Mouse (Mus musculus) neural tube, embryonic 13.5 days (tissue): Measurements from ENCODE around the gene Spop. TPM values are rescaled to one million over a fixed set of nuclear protein-coding genes. Genes with fewer than 3 reads are reported as not detected.
A peak's percentile ranks its signal among the peaks of the same experiment; 100 is the strongest.

Source experiments
- ATAC-seq: fragments of 200-750 bp; cut with Nextera tagmentation; 2 replicates; pipeline ENCODE4 v1.8.0; 2017; ENCODE audit warnings: low read depth, mild to moderate bottlenecking, moderate TSS enrichment, moderate library complexity
- H3K27ac ChIP-seq: fragments of 300-500 bp; sonication (generic); replicated peaks from 2 replicates; pipeline ENCODE4 v1.5.1; 2015; ENCODE audit warnings: moderate library complexity, mild to moderate bottlenecking, inconsistent platforms
- H3K27me3 ChIP-seq: fragments of 300-500 bp; sonication (generic); 2 replicates; pipeline ENCODE4 v1.6.1; 2015; ENCODE audit warnings: mild to moderate bottlenecking, inconsistent platforms
- H3K36me3 ChIP-seq: fragments of 300-500 bp; sonication (generic); 2 replicates; pipeline ENCODE4 v1.6.1; 2015; ENCODE audit warnings: mild to moderate bottlenecking, inconsistent platforms
- H3K4me1 ChIP-seq: fragments of 300-500 bp; sonication (generic); replicated peaks from 2 replicates; pipeline ENCODE4 v1.6.1; 2015; ENCODE audit warnings: inconsistent platforms
- H3K4me2 ChIP-seq: fragments of 300-500 bp; sonication (generic); 2 replicates; pipeline ENCODE4 v1.6.1; 2015; ENCODE audit warnings: inconsistent platforms, mild to moderate bottlenecking, moderate library complexity
- H3K4me3 ChIP-seq: fragments of 300-500 bp; sonication (generic); 2 replicates; pipeline ENCODE4 v1.5.1; 2015; ENCODE audit warnings: mild to moderate bottlenecking, inconsistent platforms
- H3K9ac ChIP-seq: fragments of 300-500 bp; sonication (generic); 2 replicates; pipeline ENCODE4 v1.6.1; 2015; ENCODE audit warnings: moderate library complexity, mild to moderate bottlenecking, inconsistent platforms
- H3K9me3 ChIP-seq: fragments of 300-500 bp; sonication (generic); 2 replicates; pipeline ENCODE4 v1.6.1; 2016; ENCODE audit warnings: inconsistent platforms
- WGBS: fragments of 180-500 bp; shearing (Covaris S2); methylation state at CpG from one replicate; pipeline ENCODE4 v1.1.7; 2015; 5-methylcytosine and 5-hydroxymethylcytosine counted together
- polyA plus RNA-seq: library from polyadenylated mRNA; unstranded; fragments of >200 nt; fragmentation: Nextera tagmentation; extraction: Ambion mirVana; gene quantifications from 2 replicates; pipeline ENCODE4 v1.2.1, GENCODE M21; 2015

Spop gene
- polyA plus RNA-seq, 1 experiment from 2014 or later = 201 TPM

DNA sequence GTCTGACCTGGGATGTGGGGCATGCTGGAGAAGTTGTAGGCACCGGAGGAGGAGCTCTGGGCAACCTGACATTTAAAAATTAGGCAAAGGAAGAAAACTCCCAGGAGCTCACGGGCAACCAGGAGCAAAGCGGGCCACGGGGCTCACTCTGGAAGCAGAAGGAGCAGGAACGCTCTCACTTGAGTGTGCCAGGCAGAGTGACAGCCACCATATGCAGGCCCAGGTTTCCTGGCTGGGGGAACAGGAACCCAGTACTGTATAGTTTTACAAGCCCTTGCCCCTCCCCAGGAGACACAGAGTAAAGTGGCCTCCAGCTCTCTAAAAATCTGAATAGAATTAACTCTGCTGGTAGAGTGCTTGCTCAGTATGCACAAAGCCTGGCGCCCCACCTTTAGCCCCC is 103.3 kb downstream of the Spop start:
- ATAC-seq = no peak
- H3K4me3 ChIP-seq = no peak overlapping the region
- no peak overlapping the region for H3K27ac ChIP-seq
- H3K4me2 ChIP-seq = no peak overlapping the region
- H3K36me3 ChIP-seq = no peaks in the 10 kb centered on the region
- 0 out of 2 replicates have a peak overlapping the region, but pooled peaks have one; percentile 44 for H3K9ac ChIP-seq
- H3K9me3 ChIP-seq = no peaks in the 10 kb centered on the region
- 46% methylated on average over 6 of the region's 6 CpGs for WGBS
- peaks cover 40% of the 10 kb centered on the region for H3K27me3 ChIP-seq
- H3K4me1 ChIP-seq = peaks cover 68% of the 10 kb centered on the region

DNA sequence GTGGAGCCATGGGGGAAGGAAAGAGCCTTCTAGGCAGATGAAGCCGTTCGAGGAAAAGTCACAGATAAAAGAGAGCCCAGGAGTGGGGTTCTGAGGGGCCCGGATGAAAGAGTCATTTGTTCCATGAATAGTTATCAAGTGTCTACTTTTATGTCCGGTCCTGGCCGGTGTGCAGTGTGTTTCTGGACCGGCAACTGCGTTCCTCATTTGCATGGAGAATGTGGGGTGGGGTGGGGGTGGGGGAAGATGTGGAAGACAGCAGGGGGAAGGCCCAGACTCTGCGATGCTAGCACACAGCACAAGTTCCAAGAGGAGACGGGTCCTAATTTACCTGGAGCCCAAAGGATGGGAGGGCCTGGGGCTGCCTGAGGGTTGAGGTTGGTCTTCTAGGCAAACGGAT is 105.4 kb downstream of the Spop start:
- Histone ChIP-seq H3K4me2 (no peak overlapping the region), H3K9me3 (no peaks in the 10 kb centered on the region), H3K36me3 (no peaks in the 10 kb centered on the region), H3K9ac (no peak overlapping the region), H3K4me3 (no peak overlapping the region), H3K27ac (no peak overlapping the region), H3K4me1 (peaks cover 56% of the 10 kb centered on the region), H3K27me3 (peaks cover 19% of the 10 kb centered on the region)
- no peak for ATAC-seq
- 38% methylated on average over 10 of the region's 10 CpGs for WGBS

DNA sequence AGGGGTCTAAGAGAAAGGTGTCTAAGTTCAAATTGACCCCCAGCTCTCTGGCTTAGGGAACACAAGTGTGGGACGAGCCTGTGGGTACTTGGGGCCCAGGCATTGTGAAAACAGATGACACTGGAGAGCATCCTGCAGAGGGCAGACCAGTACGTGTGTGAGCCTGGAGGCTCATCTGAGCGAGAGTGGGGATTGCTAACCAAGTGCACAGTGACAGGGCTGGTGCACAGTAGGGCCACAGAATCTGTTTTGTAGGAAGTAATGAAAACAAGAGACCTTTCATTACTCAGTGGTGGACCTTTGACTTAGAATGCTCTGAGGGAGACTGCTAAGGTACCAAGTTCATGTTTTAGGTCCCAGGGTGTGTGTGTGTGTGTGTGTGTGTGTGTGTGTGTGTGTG is 106.1 kb downstream of the Spop start:
- Histone ChIP-seq H3K4me1 (peaks cover 49% of the 10 kb centered on the region), H3K4me2 (no peak overlapping the region), H3K4me3 (no peak overlapping the region), H3K27ac (no peak overlapping the region), H3K9ac (no peak overlapping the region), H3K36me3 (no peaks in the 10 kb centered on the region), H3K9me3 (no peaks in the 10 kb centered on the region), H3K27me3 (peaks cover 12% of the 10 kb centered on the region)
- ATAC-seq = no peak
- 62% methylated on average over 3 of the region's 3 CpGs for WGBS

DNA sequence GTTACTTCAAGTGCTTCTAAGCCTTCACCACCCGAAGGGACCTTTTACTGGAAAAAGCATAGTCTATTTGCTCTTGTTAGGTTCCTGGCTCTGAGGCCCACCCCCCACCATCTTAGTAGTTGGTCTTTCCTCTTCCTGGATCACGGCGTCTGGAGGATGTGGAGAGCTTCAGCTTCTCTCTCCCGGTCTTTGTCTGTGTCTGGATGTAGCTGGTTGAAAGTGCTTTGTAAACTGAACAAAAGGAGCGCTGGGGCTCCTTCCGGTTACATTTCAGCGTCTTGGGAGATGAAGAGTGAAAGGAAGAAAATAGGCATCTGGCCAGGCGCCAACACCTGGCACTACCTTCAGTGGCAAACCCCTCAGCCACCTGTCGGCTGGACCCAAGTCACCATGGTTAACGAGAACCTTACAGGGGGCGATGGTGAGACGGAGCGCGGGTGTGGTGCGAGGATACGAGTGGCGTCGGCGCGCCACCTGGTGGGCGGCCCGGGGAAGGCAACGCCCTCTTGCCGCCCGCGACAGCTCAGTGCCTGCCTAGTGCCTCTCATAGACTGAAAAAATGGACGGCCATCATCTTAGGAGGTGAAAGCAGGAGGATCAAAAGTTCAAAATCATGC is 106.7 kb downstream of the Spop start:
- peak overlapping the region; percentile 24 for H3K4me3 ChIP-seq
- peaks cover 43% of the 10 kb centered on the region for H3K4me1 ChIP-seq
- no peaks in the 10 kb centered on the region for H3K9me3 ChIP-seq
- ATAC-seq = peak; percentile 78
- 5% methylated on average over 27 of the region's 27 CpGs for WGBS
- H3K4me2 ChIP-seq = peak overlapping the region; percentile 48
- no peak overlapping the region for H3K9ac ChIP-seq
- no peaks in the 10 kb centered on the region for H3K36me3 ChIP-seq
- peaks cover 6% of the 10 kb centered on the region for H3K27me3 ChIP-seq
- peak overlapping the region; percentile 61 for H3K27ac ChIP-seq

DNA sequence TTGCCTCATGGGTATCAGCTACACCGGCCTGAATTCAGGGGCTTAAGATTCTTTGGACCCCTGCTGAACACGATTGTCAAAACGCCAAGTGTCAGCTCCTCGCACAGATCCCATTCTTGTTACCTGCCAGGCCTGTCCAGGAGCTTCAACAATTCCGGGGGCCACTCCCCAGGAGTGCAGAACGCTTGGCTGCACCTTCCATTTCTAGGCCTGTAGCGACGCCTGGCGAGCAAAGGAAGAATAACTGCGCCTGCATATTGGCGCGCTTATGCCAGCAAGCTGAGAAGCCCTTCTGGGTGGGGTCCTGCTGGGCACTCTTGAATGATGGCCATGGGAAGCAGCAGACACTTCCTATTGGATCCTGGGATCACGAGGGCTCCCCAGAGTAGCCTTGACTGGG is 107.7 kb downstream of the Spop start:
- Histone ChIP-seq H3K27me3 (peaks cover 2% of the 10 kb centered on the region; the same call in 1 of the 2 replicates), H3K36me3 (no peaks in the 10 kb centered on the region), H3K9me3 (no peaks in the 10 kb centered on the region), H3K4me2 (peak overlapping the region; percentile 48), H3K9ac (peak overlapping the region; percentile 56; the same call in 1 of the 2 replicates), H3K27ac (no peak overlapping the region), H3K4me1 (peaks cover 33% of the 10 kb centered on the region), H3K4me3 (peak overlapping the region; percentile 24)
- under 1% methylated on average over 13 of the region's 13 CpGs for WGBS
- peak; percentile 44 for ATAC-seq

DNA sequence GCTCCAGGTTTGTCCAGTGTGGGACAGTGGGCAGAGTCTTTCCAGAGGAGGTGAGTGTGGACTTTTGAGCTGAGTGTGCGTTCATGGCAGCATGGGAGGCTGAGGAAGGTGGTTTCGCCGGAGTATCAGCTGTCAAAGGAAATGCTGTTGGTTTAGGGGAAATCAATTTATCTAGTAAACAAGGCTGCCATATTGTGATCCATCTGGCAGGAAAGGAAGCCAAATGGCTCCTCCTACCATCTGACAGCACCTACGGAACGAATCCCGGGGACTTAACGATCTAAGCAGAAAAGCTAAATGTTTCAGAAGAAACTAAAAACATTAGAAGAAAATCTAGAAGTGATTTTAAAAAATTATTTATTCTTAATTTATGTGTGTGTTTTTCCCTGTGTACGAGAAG is 113.4 kb downstream of the Spop start:
- Histone ChIP-seq H3K9me3 (no peaks in the 10 kb centered on the region), H3K9ac (no peak overlapping the region), H3K4me2 (no peak overlapping the region), H3K27me3 (no peaks in the 10 kb centered on the region), H3K4me1 (no peaks in the 10 kb centered on the region), H3K27ac (no peak overlapping the region), H3K4me3 (no peak overlapping the region), H3K36me3 (no peaks in the 10 kb centered on the region)
- ATAC-seq = no peak
- WGBS = 88% methylated on average over 8 of the region's 8 CpGs

DNA sequence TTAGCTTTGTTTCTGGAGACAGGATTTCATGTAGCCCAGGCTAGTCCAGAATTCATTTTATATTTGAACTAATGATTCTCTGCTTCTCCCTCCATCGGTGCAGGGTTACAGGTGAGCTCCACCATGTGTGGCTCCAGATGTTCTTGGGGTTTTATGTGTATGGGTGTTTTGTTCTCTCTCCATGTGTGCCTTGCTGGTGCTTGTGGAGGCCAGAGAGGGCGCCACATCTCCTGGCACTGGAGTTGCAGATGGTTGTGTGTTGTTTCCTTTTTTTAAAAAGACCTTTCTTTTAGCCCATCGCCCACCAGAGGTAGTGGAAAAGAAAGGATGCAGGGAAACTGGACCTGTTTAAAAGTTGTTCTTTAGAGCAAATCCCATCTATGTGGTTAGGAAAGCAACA is 114.4 kb downstream of the Spop start:
- no peak for ATAC-seq
- no peak overlapping the region for H3K4me2 ChIP-seq
- 83% methylated on average over 3 of the region's 3 CpGs for WGBS
- H3K9ac ChIP-seq = no peak overlapping the region
- H3K36me3 ChIP-seq = no peaks in the 10 kb centered on the region
- no peaks in the 10 kb centered on the region for H3K4me1 ChIP-seq
- H3K27ac ChIP-seq = no peak overlapping the region
- no peaks in the 10 kb centered on the region for H3K9me3 ChIP-seq
- H3K4me3 ChIP-seq = no peak overlapping the region
- no peaks in the 10 kb centered on the region for H3K27me3 ChIP-seq

DNA sequence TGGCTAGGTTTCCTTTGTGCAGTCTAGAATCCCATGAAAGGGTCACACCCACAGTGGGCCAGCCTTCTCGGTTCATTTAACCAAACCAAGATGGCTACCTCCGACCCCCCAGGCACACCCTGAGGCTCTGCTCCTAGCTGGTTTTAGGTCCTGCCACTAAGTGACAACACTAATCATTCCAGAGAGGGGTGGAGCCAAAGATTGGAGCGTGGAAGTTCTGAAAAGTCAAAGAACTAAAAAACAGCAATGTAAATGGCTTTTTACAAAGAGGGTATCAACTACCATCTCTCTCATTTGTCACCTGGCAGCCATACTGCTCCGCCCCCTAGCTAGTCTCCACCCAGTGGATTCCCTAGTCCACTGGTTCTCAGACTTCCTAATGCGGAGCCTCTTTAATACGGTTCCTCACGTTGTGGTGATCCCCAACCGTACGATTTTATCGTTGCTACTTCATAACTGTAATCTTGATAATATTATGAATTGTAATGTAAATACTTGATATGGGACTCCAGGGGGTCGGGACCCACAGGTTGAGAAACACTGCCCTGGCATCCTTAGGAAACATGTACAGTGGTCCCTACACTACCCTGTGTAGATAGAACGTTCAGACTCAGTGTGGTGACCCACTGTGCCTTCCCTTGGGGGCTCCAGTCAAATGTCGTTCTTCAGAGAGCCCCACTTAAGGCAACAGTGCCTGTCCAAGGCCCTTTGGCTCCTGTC is 118.6 kb downstream of the Spop start:
- Histone ChIP-seq H3K4me1 (peaks cover 4% of the 10 kb centered on the region; the same call in 1 of the 2 replicates), H3K4me3 (no peak overlapping the region), H3K9ac (no peak overlapping the region), H3K36me3 (no peaks in the 10 kb centered on the region), H3K9me3 (no peaks in the 10 kb centered on the region), H3K27me3 (no peaks in the 10 kb centered on the region), H3K27ac (no peak overlapping the region), H3K4me2 (no peak overlapping the region)
- ATAC-seq = no peak
- WGBS = 74% methylated on average over 13 of the region's 13 CpGs

DNA sequence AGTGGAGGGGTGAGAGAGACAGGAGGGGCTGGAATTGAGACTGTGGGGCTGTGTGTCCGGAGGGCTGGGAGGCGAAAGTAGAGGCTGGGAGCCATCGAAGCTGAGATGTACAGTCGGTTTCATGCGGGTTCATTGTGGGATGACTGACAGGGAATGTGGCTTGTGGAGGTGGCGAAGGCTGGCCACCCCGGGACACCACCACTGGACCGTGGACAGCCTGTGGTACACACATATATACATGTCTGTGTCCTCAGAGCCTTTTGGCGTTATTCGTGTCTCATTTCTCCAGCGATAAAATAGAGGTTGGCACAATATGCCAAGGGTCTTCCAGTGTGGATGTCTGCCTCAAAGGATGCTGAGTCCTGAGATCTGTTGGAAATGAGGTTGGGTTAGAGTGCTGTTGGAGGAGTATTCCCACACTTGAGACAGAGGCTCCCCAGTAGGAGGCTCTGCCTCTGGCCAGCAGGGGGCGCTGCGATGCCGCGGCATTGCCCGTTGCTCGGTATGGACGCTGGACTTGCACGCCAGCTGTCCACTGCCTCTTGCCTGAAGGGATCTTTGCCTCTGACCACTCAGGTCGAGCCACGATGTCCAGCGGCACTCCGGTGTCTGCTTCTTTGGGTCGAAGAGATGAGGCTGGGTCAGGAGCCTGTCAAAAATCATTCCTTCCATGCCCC is 119.7 kb downstream of the Spop start:
- Histone ChIP-seq H3K4me2 (peak overlapping the region; percentile 44), H3K4me3 (no peak overlapping the region), H3K36me3 (no peaks in the 10 kb centered on the region), H3K4me1 (peaks cover 8% of the 10 kb centered on the region), H3K9ac (peak overlapping the region; percentile 50; the same call in 1 of the 2 replicates), H3K27me3 (no peaks in the 10 kb centered on the region), H3K27ac (no peak overlapping the region), H3K9me3 (no peaks in the 10 kb centered on the region)
- WGBS = 22% methylated on average over 24 of the region's 24 CpGs
- ATAC-seq = peak; percentile 93

DNA sequence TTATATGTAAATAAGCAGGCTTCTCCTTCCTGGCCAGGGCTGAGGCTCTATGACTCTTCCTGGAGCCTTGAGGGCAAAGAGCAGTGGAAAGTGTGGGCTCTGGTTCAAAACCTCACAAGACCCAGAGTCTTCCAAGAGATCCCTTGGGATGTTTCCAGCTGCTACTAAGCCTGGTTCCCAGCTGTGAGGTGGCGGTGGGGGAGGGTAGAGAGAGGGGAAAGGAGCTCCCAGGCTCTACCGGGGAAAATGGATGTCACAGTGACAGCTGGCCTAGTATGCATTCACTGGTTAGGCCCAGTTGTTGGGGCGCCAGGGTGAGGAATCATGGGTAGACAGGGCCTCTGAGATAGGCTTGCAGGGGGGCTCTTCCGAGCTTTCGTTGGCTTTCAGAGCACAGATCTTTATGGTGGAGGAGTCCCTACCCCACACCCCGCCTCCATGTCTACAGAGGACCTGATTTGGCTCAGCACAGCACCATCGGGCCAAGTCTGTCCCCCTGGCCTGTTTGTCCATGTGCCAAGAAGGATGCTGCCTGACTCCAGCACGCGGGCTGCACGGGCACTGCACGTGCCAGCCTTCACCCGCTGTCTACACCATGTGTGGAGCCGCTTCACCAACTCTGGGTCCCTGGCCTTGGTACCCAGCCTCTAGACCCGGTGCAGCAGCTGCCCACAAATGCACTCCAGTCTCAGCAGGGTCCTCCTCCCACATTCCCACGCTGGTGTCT is 124.7 kb downstream of the Spop start:
- H3K36me3 ChIP-seq = no peaks in the 10 kb centered on the region
- peaks cover 33% of the 10 kb centered on the region for H3K4me1 ChIP-seq
- peak overlapping the region; percentile 28 for H3K27ac ChIP-seq
- H3K9ac ChIP-seq = no peak overlapping the region
- H3K4me3 ChIP-seq = no peak overlapping the region
- no peak overlapping the region for H3K4me2 ChIP-seq
- 64% methylated on average over 15 of the region's 15 CpGs for WGBS
- no peaks in the 10 kb centered on the region for H3K9me3 ChIP-seq
- ATAC-seq = peak; percentile 55; the same call in 1 of the 2 replicates
- no peaks in the 10 kb centered on the region for H3K27me3 ChIP-seq

DNA sequence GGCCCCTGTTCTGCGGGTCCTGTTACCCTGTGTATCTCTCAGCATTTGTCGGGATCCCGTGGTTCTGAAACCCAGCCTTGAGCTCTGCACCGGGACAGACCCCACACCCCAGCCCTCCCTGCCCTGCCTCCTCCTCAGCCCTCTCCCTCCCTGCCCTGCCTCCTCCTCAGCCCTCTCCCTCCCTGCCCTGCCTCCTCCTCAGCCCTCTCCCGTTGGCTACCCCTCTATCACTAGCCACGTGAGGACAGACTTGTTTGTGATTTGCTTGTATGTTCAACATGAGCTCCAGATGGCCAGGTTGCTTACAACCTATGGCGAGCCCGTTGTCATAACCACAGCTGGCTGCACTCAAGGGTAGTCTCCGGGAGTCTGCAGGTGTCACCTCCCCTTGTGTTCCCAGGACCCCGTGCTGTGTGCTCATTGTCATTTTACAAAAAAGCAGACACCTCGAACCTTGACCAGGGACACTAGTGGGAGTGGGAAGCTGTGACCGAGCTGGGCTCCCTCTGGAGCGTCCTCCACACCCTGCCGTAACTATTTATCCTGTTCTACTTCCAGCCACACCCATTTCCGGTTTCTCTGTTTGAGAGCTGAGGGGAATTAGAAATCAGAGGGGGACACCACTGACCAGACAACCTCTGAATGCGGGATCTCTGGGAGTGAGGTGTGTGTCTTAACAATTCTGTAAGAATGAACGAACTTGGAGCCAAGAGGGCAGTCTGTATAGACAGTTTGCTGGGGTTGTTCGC is 126.9 kb downstream of the Spop start:
- 0 out of 2 replicates have a peak overlapping the region, but pooled peaks have one; percentile 16 for H3K4me2 ChIP-seq
- no peaks in the 10 kb centered on the region for H3K9me3 ChIP-seq
- H3K4me1 ChIP-seq = peaks cover 32% of the 10 kb centered on the region
- no peak for ATAC-seq
- H3K4me3 ChIP-seq = no peak overlapping the region
- H3K27ac ChIP-seq = no peak overlapping the region
- no peaks in the 10 kb centered on the region for H3K36me3 ChIP-seq
- 35% methylated on average over 18 of the region's 18 CpGs for WGBS
- H3K9ac ChIP-seq = no peak overlapping the region
- no peaks in the 10 kb centered on the region for H3K27me3 ChIP-seq
